Mouse (Mus musculus): ENCODE results near the gene Abcb8. TPM values are rescaled to one million over a fixed set of nuclear protein-coding genes. Genes with fewer than 3 reads are reported as not detected.

The Abcb8 gene
- polyA plus RNA-seq, 1 experiment from 2014 or later: 40.5 TPM

DNA sequence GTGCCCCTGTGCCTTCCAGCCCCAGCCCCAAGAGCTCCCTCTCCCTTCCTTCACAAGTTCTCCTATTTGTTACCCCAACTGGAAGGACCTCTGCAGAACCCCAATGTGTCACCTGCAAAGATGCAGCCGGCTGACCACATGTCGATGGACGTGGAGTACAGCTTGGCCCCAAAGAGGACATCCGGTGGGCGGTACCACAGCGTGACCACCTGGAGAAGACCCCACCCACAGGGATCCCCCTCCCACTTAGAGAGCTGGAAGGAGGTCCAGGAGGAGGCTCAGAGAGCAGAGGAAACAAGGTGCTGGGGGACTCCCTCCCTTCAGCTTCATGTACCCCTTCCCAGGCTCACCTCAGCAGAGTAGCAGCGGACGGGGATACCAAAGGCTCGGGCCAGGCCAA lies 26.9 kb downstream of the Abcb8 start:
- no peaks in the 10 kb centered on the region for H3K27me3 ChIP-seq (ENCODE audit: control insufficient read depth, insufficient read depth, low read length)
- WGBS: 81% methylated on average over 9 of the region's 9 CpGs
- peaks cover 13% of the 10 kb centered on the region for H3K4me1 ChIP-seq (ENCODE audit: control insufficient read depth, insufficient read depth, low read length)
- peaks cover 4% of the 10 kb centered on the region; the same call in 1 of the 2 replicates for H3K36me3 ChIP-seq (ENCODE audit: control insufficient read depth, insufficient read depth, low read length)
- H3K27ac ChIP-seq (replicated peaks; ENCODE audit: low read depth, low read length): no peak overlapping the region
- H3K4me2 ChIP-seq (ENCODE audit: low read depth, severe bottlenecking): no peak overlapping the region
- no peak for DNase-seq (ENCODE audit: low spot score)
- no peak overlapping the region for H3K9ac ChIP-seq (ENCODE audit: low read length)
- H3K9me3 ChIP-seq (ENCODE audit: control insufficient read depth, low read length): no peaks in the 10 kb centered on the region
- no peak for ATAC-seq (ENCODE audit: insufficient number of reproducible peaks, low FRiP score, low TSS enrichment, low read depth)
- no peak overlapping the region for H3K4me3 ChIP-seq (ENCODE audit: low read depth, low read length)

- no peaks in the 10 kb centered on the region for H3K27me3 ChIP-seq (ENCODE audit: control insufficient read depth, insufficient read depth, low read length)
- peaks cover 36% of the 10 kb centered on the region for H3K4me1 ChIP-seq (ENCODE audit: control insufficient read depth, insufficient read depth, low read length)
- peak; percentile 90 for ATAC-seq (ENCODE audit: insufficient number of reproducible peaks, low FRiP score, low TSS enrichment, low read depth)
- H3K27ac ChIP-seq (replicated peaks; ENCODE audit: low read depth, low read length): peak within 1 kb of the TSS; percentile 78
- peak within 1 kb of the TSS; percentile 87 for H3K4me2 ChIP-seq (ENCODE audit: low read depth, severe bottlenecking)
- no peaks in the 10 kb centered on the region for H3K9me3 ChIP-seq (ENCODE audit: control insufficient read depth, low read length)
- peak; percentile 99 for DNase-seq (ENCODE audit: low spot score)
- H3K9ac ChIP-seq (ENCODE audit: low read length): peak within 1 kb of the TSS; percentile 75
- under 1% methylated on average over 46 of the region's 46 CpGs for WGBS
- peaks cover 4% of the 10 kb centered on the region; the same call in 1 of the 2 replicates for H3K36me3 ChIP-seq (ENCODE audit: control insufficient read depth, insufficient read depth, low read length)
- H3K4me3 ChIP-seq (ENCODE audit: low read depth, low read length): peak within 1 kb of the TSS; percentile 58
Measured at GRCm38 (mm10) chr5:24423129-24424003, 29.9 kb downstream of the Abcb8 start, which contains the start of the genes Cdk5 and Slc4a2. TSS of gene Cdk5 (minus strand) at chr5:24423530. TSS of gene Slc4a2 (plus strand) at chr5:24423837.

- H3K36me3 ChIP-seq (ENCODE audit: control insufficient read depth, insufficient read depth, low read length): peaks cover 2% of the 10 kb centered on the region; the same call in 1 of the 2 replicates
- no peak for DNase-seq (ENCODE audit: low spot score)
- WGBS: 15% methylated on average over 21 of the region's 21 CpGs
- peak overlapping the region; percentile 64 for H3K9ac ChIP-seq (ENCODE audit: low read length)
- peak overlapping the region; percentile 87 for H3K4me2 ChIP-seq (ENCODE audit: low read depth, severe bottlenecking)
- H3K27ac ChIP-seq (replicated peaks; ENCODE audit: low read depth, low read length): peak overlapping the region; percentile 78
- ATAC-seq (ENCODE audit: insufficient number of reproducible peaks, low FRiP score, low TSS enrichment, low read depth): no peak; the same call in 1 of the 2 replicates
- peaks cover 42% of the 10 kb centered on the region for H3K4me1 ChIP-seq (ENCODE audit: control insufficient read depth, insufficient read depth, low read length)
- peak overlapping the region; percentile 58 for H3K4me3 ChIP-seq (ENCODE audit: low read depth, low read length)
- H3K27me3 ChIP-seq (ENCODE audit: control insufficient read depth, insufficient read depth, low read length): no peaks in the 10 kb centered on the region
- H3K9me3 ChIP-seq (ENCODE audit: control insufficient read depth, low read length): no peaks in the 10 kb centered on the region
Measured at GRCm38 (mm10) chr5:24424004-24424781, 30.7 kb downstream of the Abcb8 start.

- Histone ChIP-seq H3K27me3 (ENCODE audit: control insufficient read depth, insufficient read depth, low read length) (no peaks in the 10 kb centered on the region), H3K4me2 (ENCODE audit: low read depth, severe bottlenecking) (peak overlapping the region; percentile 87), H3K9me3 (ENCODE audit: control insufficient read depth, low read length) (no peaks in the 10 kb centered on the region), H3K9ac (ENCODE audit: low read length) (peak overlapping the region; percentile 60), H3K4me3 (ENCODE audit: low read depth, low read length) (peak overlapping the region; percentile 52), H3K4me1 (ENCODE audit: control insufficient read depth, insufficient read depth, low read length) (peaks cover 42% of the 10 kb centered on the region), H3K36me3 (ENCODE audit: control insufficient read depth, insufficient read depth, low read length) (0 out of 2 replicates have a peak, but pooled peaks cover 1% of the 10 kb centered on the region), H3K27ac (replicated peaks; ENCODE audit: low read depth, low read length) (peak overlapping the region; percentile 45)
- under 1% methylated on average over 58 of the region's 60 CpGs for WGBS
- ATAC-seq (ENCODE audit: insufficient number of reproducible peaks, low FRiP score, low TSS enrichment, low read depth) (no peak), DNase-seq (ENCODE audit: low spot score) (peak; percentile 88)
Measured at GRCm38 (mm10) chr5:24424861-24425411, 31.5 kb downstream of the Abcb8 start.

- peak; percentile 76 for DNase-seq (ENCODE audit: low spot score)
- no peaks in the 10 kb centered on the region for H3K27me3 ChIP-seq (ENCODE audit: control insufficient read depth, insufficient read depth, low read length)
- H3K9ac ChIP-seq (ENCODE audit: low read length): peak overlapping the region; percentile 60
- peaks cover 3% of the 10 kb centered on the region; the same call in 1 of the 2 replicates for H3K36me3 ChIP-seq (ENCODE audit: control insufficient read depth, insufficient read depth, low read length)
- no peaks in the 10 kb centered on the region for H3K9me3 ChIP-seq (ENCODE audit: control insufficient read depth, low read length)
- H3K4me3 ChIP-seq (ENCODE audit: low read depth, low read length): peak overlapping the region; percentile 52
- peak overlapping the region; percentile 45; the same call in 1 of the 2 replicates for H3K27ac ChIP-seq (replicated peaks; ENCODE audit: low read depth, low read length)
- no peak for ATAC-seq (ENCODE audit: insufficient number of reproducible peaks, low FRiP score, low TSS enrichment, low read depth)
- peaks cover 42% of the 10 kb centered on the region for H3K4me1 ChIP-seq (ENCODE audit: control insufficient read depth, insufficient read depth, low read length)
- peak overlapping the region; percentile 87 for H3K4me2 ChIP-seq (ENCODE audit: low read depth, severe bottlenecking)
- 1% methylated on average over 24 of the region's 30 CpGs for WGBS
Measured at GRCm38 (mm10) chr5:24425421-24426036, 32.1 kb downstream of the Abcb8 start.

GRCm38 (mm10) chr5:24426037-24426432 lies 32.6 kb downstream of the Abcb8 start:
- peaks cover 8% of the 10 kb centered on the region; the same call in 1 of the 2 replicates for H3K36me3 ChIP-seq (ENCODE audit: control insufficient read depth, insufficient read depth, low read length)
- peak overlapping the region; percentile 87 for H3K4me2 ChIP-seq (ENCODE audit: low read depth, severe bottlenecking)
- DNase-seq (ENCODE audit: low spot score) (peak; percentile 58), ATAC-seq (ENCODE audit: insufficient number of reproducible peaks, low FRiP score, low TSS enrichment, low read depth) (peak; percentile 14; the same call in 1 of the 2 replicates)
- H3K9ac ChIP-seq (ENCODE audit: low read length): no peak overlapping the region
- no peak overlapping the region for H3K27ac ChIP-seq (replicated peaks; ENCODE audit: low read depth, low read length)
- 1% methylated on average over 10 of the region's 10 CpGs for WGBS
- H3K27me3 ChIP-seq (ENCODE audit: control insufficient read depth, insufficient read depth, low read length): no peaks in the 10 kb centered on the region
- H3K9me3 ChIP-seq (ENCODE audit: control insufficient read depth, low read length): no peaks in the 10 kb centered on the region
- H3K4me1 ChIP-seq (ENCODE audit: control insufficient read depth, insufficient read depth, low read length): peaks cover 42% of the 10 kb centered on the region
- H3K4me3 ChIP-seq (ENCODE audit: low read depth, low read length): peak overlapping the region; percentile 52

DNA sequence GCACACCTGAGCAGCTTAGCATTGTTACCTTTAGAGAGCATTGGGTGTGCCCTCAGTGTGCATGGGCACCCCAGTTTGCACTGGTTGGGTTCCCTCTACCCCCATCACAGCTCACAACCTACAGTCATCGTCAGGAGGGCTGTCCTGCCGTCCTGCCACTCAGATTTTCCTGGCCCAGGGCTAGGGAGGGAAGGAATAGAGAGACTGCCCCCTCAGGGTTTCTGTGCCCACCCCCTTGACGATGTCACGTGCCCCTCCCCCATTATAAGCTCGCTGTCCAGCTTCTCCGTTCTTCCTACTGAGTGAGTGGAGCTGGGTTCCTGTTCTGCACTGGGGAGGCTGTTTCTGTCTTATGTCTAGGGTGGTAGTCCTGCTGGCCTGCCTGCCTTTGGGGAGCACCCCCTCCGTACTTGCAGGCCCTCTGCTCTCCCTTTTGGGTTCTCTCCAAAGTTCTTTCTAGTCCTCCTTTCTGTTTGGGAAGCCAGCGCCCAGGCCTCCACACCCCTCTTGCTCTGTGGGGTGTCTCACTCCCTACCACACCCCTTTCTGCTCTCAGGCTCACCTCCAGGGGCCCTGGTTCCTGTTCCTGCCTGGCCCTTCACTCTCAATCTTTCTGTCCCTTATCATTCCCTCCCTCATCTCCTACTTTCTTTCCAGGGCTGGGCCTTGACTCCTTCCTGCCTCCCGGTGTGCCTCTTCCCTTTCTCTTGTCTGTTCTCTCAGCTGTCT lies 33.3 kb downstream of the Abcb8 start:
- ATAC-seq (ENCODE audit: insufficient number of reproducible peaks, low FRiP score, low TSS enrichment, low read depth): no peak; the same call in 1 of the 2 replicates
- peaks cover 13% of the 10 kb centered on the region for H3K36me3 ChIP-seq (ENCODE audit: control insufficient read depth, insufficient read depth, low read length)

More for the DNA sequence above, 33.3 kb downstream of the Abcb8 start:
- no peak overlapping the region; the same call in 1 of the 2 replicates for H3K9ac ChIP-seq (ENCODE audit: low read length)
- H3K27ac ChIP-seq (replicated peaks; ENCODE audit: low read depth, low read length): no peak overlapping the region
- peak overlapping the region; percentile 52 for H3K4me3 ChIP-seq (ENCODE audit: low read depth, low read length)
- DNase-seq (ENCODE audit: low spot score): no peak
- H3K4me2 ChIP-seq (ENCODE audit: low read depth, severe bottlenecking): peak overlapping the region; percentile 87
- H3K4me1 ChIP-seq (ENCODE audit: control insufficient read depth, insufficient read depth, low read length): peaks cover 42% of the 10 kb centered on the region
- 3% methylated on average over 9 of the region's 9 CpGs for WGBS
- no peaks in the 10 kb centered on the region for H3K9me3 ChIP-seq (ENCODE audit: control insufficient read depth, low read length)
- H3K27me3 ChIP-seq (ENCODE audit: control insufficient read depth, insufficient read depth, low read length): no peaks in the 10 kb centered on the region
